Mouse (Mus musculus): ENCODE data around the gene Rab8a. TPM values are rescaled to one million over a fixed set of nuclear protein-coding genes. Genes with fewer than 3 reads are reported as not detected.

Gene Rab8a
- polyA plus RNA-seq, 1 experiment from 2014 or later = 100 TPM

- Histone ChIP-seq H3K4me1 (replicated peaks; ENCODE audit: insufficient read depth, low read length) (no peaks in the 10 kb centered on the region), H3K9me3 (replicated peaks; ENCODE audit: low read length) (no peaks in the 10 kb centered on the region), H3K4me2 (ENCODE audit: low read length) (peak within 1 kb of the TSS; percentile 78), H3K27ac (peak within 1 kb of the TSS; percentile 84), H3K4me3 (replicated peaks; ENCODE audit: low read depth, low read length) (peak within 1 kb of the TSS; percentile 71), H3K27me3 (ENCODE audit: insufficient read depth, low read length) (no peaks in the 10 kb centered on the region), H3K36me3 (ENCODE audit: insufficient read depth, low read length) (peaks cover 16% of the 10 kb centered on the region), H3K9ac (ENCODE audit: low read depth, low read length) (peak within 1 kb of the TSS; percentile 77)
- ATAC-seq (replicated peaks; ENCODE audit: low FRiP score, low read depth) (peak; percentile 97), DNase-seq (ENCODE audit: low spot score) (peak; percentile 98)
- TF ChIP-seq CTCF (IDR thresholded peaks at IDR 0.05; ENCODE audit: low read depth) = no peak
- 9% methylated on average over 39 of the region's 39 CpGs for WGBS
Observed at GRCm38 (mm10) chr8:72219541-72220363, 58.8 kb downstream of the Rab8a start, which contains the start of gene Fam32a. Gene Fam32a (plus strand): TSS chr8:72219730.

DNA sequence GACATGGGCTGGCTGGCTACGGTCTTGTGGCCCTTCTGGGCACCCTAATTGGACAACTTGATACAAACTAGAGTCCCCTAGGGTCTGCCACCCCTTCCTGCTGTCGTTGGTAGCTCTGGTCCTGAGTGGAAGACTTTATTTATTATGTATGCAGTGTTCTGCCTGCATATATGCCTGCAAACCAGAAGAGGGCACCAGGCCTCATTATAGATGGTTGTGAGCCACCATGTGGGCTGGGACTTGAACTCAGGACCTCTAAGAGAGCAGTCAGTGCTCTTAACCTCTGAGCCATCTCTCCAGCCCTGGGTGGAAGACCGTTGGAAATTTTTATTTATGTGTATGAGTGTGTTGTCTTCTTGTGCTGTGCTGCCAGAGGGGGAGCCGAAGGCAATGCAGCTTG is 59.8 kb downstream of the Rab8a start:
- no peak overlapping the region for H3K27ac ChIP-seq
- ATAC-seq (replicated peaks; ENCODE audit: low FRiP score, low read depth) (no peak), DNase-seq (ENCODE audit: low spot score) (no peak)
- H3K4me1 ChIP-seq (replicated peaks; ENCODE audit: insufficient read depth, low read length) = no peaks in the 10 kb centered on the region
- H3K9me3 ChIP-seq (replicated peaks; ENCODE audit: low read length) = no peaks in the 10 kb centered on the region
- 77% methylated on average over 4 of the region's 4 CpGs for whole genome bisulfite sequencing
- H3K36me3 ChIP-seq (ENCODE audit: insufficient read depth, low read length) = peaks cover 16% of the 10 kb centered on the region
- no peaks in the 10 kb centered on the region for H3K27me3 ChIP-seq (ENCODE audit: insufficient read depth, low read length)
- peak; percentile 44 for TF ChIP-seq CTCF (IDR thresholded peaks at IDR 0.05; ENCODE audit: low read depth)
- H3K9ac ChIP-seq (ENCODE audit: low read depth, low read length) = peak overlapping the region; percentile 77; the same call in 1 of the 2 replicates
- H3K4me2 ChIP-seq (ENCODE audit: low read length) = peak overlapping the region; percentile 78
- peak overlapping the region; percentile 71; the same call in 1 of the 2 replicates for H3K4me3 ChIP-seq (replicated peaks; ENCODE audit: low read depth, low read length)

- Histone ChIP-seq H3K27ac (no peak overlapping the region), H3K9ac (ENCODE audit: low read depth, low read length) (no peak overlapping the region), H3K4me2 (ENCODE audit: low read length) (no peak overlapping the region), H3K4me1 (replicated peaks; ENCODE audit: insufficient read depth, low read length) (no peaks in the 10 kb centered on the region), H3K27me3 (ENCODE audit: insufficient read depth, low read length) (no peaks in the 10 kb centered on the region), H3K9me3 (replicated peaks; ENCODE audit: low read length) (no peaks in the 10 kb centered on the region), H3K4me3 (replicated peaks; ENCODE audit: low read depth, low read length) (no peak overlapping the region), H3K36me3 (ENCODE audit: insufficient read depth, low read length) (peaks cover 16% of the 10 kb centered on the region)
- DNase-seq (ENCODE audit: low spot score) = no peak
- no peak for TF ChIP-seq CTCF (IDR thresholded peaks at IDR 0.05; ENCODE audit: low read depth)
- 89% methylated on average over 5 of the region's 5 CpGs for WGBS
- ATAC-seq (replicated peaks; ENCODE audit: low FRiP score, low read depth) = no peak
Observed at GRCm38 (mm10) chr8:72222656-72223055, 61.7 kb downstream of the Rab8a start.

Other genes starting within 250 kb of the Rab8a start
- 20.9 and 21.9 TPM in 2 replicates for gene Zfp961, start 210.2 kb upstream of the Rab8a start, polyA plus RNA-seq (2015; fragmentation: Nextera tagmentation; extraction: Ambion mirVana)
- gene Cyp4f18, start 151.6 kb upstream of the Rab8a start, polyA plus RNA-seq (2015; fragmentation: Nextera tagmentation; extraction: Ambion mirVana) = 1.4 and 1.9 TPM in 2 replicates
- not detected in 2 replicates for gene Olfr372, start 120.0 kb upstream of the Rab8a start, polyA plus RNA-seq (2015; fragmentation: Nextera tagmentation; extraction: Ambion mirVana)
- 0.08 TPM in 1 of 2 replicates, not detected in the other for gene Olfr373, start 78.0 kb upstream of the Rab8a start, polyA plus RNA-seq (2015; fragmentation: Nextera tagmentation; extraction: Ambion mirVana)
- not detected in 2 replicates for gene Olfr374, start 54.2 kb upstream of the Rab8a start, polyA plus RNA-seq (2015; fragmentation: Nextera tagmentation; extraction: Ambion mirVana)
- 604 and 692 TPM in 2 replicates for gene Tpm4, start 26.2 kb upstream of the Rab8a start, polyA plus RNA-seq (2015; fragmentation: Nextera tagmentation; extraction: Ambion mirVana)
- gene Hsh2d, start 28.4 kb downstream of the Rab8a start, polyA plus RNA-seq (2015; fragmentation: Nextera tagmentation; extraction: Ambion mirVana) = 0.24 TPM in 1 of 2 replicates, not detected in the other
- gene Cib3, start 51.6 kb downstream of the Rab8a start, polyA plus RNA-seq (2015; fragmentation: Nextera tagmentation; extraction: Ambion mirVana) = not detected in 2 replicates
- not detected in 2 replicates for gene Gm11034, start 52.4 kb downstream of the Rab8a start, polyA plus RNA-seq (2015; fragmentation: Nextera tagmentation; extraction: Ambion mirVana)
- 72.7 and 74.4 TPM in 2 replicates for gene Fam32a, start 58.5 kb downstream of the Rab8a start, polyA plus RNA-seq (2015; fragmentation: Nextera tagmentation; extraction: Ambion mirVana)
- 93.0 and 103 TPM in 2 replicates for gene Ap1m1, start 78.8 kb downstream of the Rab8a start, polyA plus RNA-seq (2015; fragmentation: Nextera tagmentation; extraction: Ambion mirVana)
- 22.2 and 22.8 TPM in 2 replicates for gene Gm10282, start 144.1 kb downstream of the Rab8a start, polyA plus RNA-seq (2015; fragmentation: Nextera tagmentation; extraction: Ambion mirVana)
- 24.7 and 31.9 TPM in 2 replicates for gene Klf2, start 157.8 kb downstream of the Rab8a start, polyA plus RNA-seq (2015; fragmentation: Nextera tagmentation; extraction: Ambion mirVana)